Mouse (Mus musculus) right cerebral cortex, postnatal 36 days (tissue): ENCODE results near the gene Kcnma1.
A peak's percentile ranks its signal among the peaks of the same experiment; 100 is the strongest.

ENCODE experiments used
- DNase-seq, 2 experiments: peaks; one replicate each; pipeline ENCODE4 v3.0.0; 2022; ENCODE audit warnings: low spot score in 2 of 2, mixed read lengths in 1 of 2

Kcnma1 gene

GRCm38 (mm10) chr14:23782845-23783609, 231.3 kb downstream of the Kcnma1 start:
- DNase-seq = peak; percentile 50 to 64

GRCm38 (mm10) chr14:23774542-23774941, 239.7 kb downstream of the Kcnma1 start:
- DNase-seq = no peak

GRCm38 (mm10) chr14:23772685-23773084, 241.6 kb downstream of the Kcnma1 start:
- DNase-seq = no peak

GRCm38 (mm10) chr14:23771794-23772193, 242.5 kb downstream of the Kcnma1 start:
- DNase-seq = no peak

GRCm38 (mm10) chr14:23762471-23762870, 251.8 kb downstream of the Kcnma1 start:
- no peak for DNase-seq

GRCm38 (mm10) chr14:23759626-23760025, 254.7 kb downstream of the Kcnma1 start:
- DNase-seq = peak; percentile 52 to 56

GRCm38 (mm10) chr14:23758421-23758820, 255.9 kb downstream of the Kcnma1 start:
- no peak for DNase-seq

GRCm38 (mm10) chr14:23748011-23748410, 266.3 kb downstream of the Kcnma1 start:
- DNase-seq = no peak

- DNase-seq = no peak
Measured at GRCm38 (mm10) chr14:23746976-23747375, 267.3 kb downstream of the Kcnma1 start.

GRCm38 (mm10) chr14:23741531-23741930, 272.8 kb downstream of the Kcnma1 start:
- DNase-seq = no peak

- DNase-seq = no peak
Measured at GRCm38 (mm10) chr14:23734200-23734599, 280.1 kb downstream of the Kcnma1 start.

- no peak for DNase-seq
Measured at GRCm38 (mm10) chr14:23729377-23729776, 284.9 kb downstream of the Kcnma1 start.

- no peak for DNase-seq
Measured at GRCm38 (mm10) chr14:23723701-23724430, 290.4 kb downstream of the Kcnma1 start.

- no peak for DNase-seq
Measured at GRCm38 (mm10) chr14:23719246-23719645, 295.0 kb downstream of the Kcnma1 start.

GRCm38 (mm10) chr14:23718667-23719066, 295.6 kb downstream of the Kcnma1 start:
- peak in 1 of 2 experiments; percentile 52 for DNase-seq

GRCm38 (mm10) chr14:23714396-23715131, 299.7 kb downstream of the Kcnma1 start:
- DNase-seq = no peak

GRCm38 (mm10) chr14:23712891-23713290, 301.4 kb downstream of the Kcnma1 start:
- DNase-seq = no peak

- DNase-seq = peak in 1 of 2 experiments; percentile 32
Measured at GRCm38 (mm10) chr14:23710954-23711353, 303.3 kb downstream of the Kcnma1 start.

GRCm38 (mm10) chr14:23706837-23707236, 307.5 kb downstream of the Kcnma1 start:
- no peak for DNase-seq

- DNase-seq = no peak
Measured at GRCm38 (mm10) chr14:23705647-23706046, 308.6 kb downstream of the Kcnma1 start.

- no peak for DNase-seq
Measured at GRCm38 (mm10) chr14:23704303-23704702, 310.0 kb downstream of the Kcnma1 start.

GRCm38 (mm10) chr14:23696341-23696740, 317.9 kb downstream of the Kcnma1 start:
- DNase-seq = no peak
